Mouse (Mus musculus) B cell, adult 2 months (primary cell): Measurements from ENCODE around the gene Myo19.

Source experiments
- DNase-seq, 2 experiments: peaks; one replicate each; pipeline ENCODE4 v3.0.0; 2022

Gene Myo19

DNA sequence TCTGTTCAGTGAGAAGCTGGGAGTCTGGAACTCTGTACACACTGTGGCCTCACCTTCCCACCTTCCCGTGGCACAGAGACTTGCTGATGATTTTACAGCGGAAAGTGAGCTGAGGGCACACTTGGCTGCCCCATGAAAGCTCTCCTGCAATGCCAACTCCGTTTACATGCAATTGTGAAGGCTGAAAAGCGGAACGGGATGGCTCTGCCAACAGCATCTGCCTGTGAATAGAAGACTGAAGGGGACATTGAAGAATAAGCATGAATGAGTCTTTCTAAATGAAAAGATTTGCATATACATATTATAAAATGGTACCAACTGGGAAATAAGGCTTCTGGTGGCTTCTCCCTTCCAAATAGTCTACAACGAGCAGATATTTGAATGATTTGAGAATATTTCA is 67.3 kb downstream of the Myo19 start:
- DNase-seq: no peak

DNA sequence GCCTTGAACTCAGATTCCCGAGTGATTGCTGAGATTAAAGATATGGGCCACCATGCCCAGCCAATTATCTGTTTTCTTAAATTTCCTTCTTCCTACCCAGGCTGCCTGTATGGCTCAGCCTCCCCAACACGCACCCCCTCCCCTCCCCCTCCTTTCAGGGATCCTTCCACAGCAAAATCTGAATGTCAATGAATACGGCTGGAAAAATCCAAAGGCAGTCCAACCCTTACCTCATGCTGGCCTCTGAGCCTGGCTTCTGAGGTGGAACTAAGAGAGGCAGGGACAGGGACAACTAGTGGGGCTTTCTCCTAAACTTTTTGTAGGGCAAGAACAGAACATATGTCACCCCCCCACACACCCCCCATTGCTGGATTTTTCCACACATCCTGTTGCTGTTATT is 68.2 kb downstream of the Myo19 start:
- DNase-seq: no peak

DNA sequence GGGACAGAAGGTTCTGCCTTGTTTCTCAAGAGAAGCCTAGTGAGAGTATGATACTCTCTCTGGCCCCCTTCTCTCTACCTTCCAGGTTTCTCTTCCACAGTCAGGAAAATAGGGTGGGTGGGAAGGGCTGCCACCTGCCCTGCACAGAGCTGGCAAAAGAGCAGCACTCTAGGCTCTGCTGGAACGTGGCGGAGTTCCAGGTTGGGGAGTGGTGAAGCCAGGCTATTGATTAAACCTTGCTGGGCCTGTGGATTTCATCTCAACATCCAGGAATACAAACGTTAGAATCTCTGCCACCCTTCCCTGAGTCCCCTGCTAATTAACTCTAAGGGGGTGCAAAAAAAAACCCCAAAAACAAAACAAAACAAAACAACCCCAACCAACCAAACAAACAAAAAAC is 68.6 kb downstream of the Myo19 start:
- no peak for DNase-seq

DNA sequence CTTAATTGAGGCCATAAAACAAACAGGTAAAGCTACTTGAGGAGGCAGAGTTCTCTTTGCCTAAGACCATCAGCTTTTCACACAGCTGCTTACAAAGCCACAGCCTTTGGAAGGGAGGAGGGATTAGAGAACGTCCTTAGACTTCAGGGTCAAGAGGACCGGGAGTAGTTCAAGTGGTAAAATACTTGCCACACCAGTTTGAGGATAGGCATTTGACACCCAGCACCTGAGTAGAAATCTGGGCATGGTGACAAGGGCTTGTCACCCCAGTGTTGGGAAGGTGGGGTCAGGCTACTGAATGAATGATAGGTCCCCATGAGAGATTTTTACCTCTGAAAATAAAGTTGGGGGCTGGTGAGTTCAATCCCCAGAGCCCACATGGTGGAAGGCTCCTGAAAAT is 72.7 kb downstream of the Myo19 start:
- no peak for DNase-seq

DNA sequence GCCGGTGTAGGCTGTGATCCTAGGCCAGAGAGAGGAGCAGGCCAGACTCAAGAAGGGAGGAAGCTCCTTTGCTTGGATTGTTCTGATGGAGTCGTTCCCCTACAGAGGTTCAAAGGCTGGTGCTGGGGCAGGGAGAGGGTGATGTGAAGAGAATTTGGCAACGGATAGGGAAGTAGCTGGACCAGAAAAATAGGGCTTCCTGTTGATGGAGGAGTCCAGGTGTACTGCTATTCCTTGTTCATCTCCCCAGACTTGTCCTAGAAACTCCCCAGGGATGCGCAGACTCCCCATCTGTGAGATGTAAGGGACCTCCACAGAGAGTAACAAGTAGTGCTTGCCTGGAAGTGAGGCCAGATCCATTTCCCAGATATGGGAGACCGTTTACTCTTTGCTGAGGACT is 76.5 kb downstream of the Myo19 start:
- DNase-seq: no peak

DNA sequence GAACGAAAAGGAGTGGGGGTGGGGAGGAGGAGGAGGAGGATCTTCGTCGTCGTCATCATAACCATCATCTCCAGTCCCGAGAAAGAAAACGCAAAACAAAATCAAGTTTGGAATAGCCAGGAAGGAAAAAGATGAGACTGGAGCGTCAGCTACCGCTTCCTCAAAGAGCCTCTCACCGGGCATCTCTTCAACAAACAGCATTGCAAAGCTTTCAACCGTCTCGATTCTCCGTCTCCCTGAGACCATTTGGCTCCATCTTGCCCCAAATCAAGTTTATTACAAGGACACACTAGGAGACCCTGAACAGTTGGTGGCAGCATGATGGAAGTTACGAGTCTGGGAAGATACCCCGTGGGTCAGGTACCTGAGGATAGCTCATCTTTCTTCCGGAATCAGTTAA is 77.2 kb downstream of the Myo19 start:
- DNase-seq: no peak

DNA sequence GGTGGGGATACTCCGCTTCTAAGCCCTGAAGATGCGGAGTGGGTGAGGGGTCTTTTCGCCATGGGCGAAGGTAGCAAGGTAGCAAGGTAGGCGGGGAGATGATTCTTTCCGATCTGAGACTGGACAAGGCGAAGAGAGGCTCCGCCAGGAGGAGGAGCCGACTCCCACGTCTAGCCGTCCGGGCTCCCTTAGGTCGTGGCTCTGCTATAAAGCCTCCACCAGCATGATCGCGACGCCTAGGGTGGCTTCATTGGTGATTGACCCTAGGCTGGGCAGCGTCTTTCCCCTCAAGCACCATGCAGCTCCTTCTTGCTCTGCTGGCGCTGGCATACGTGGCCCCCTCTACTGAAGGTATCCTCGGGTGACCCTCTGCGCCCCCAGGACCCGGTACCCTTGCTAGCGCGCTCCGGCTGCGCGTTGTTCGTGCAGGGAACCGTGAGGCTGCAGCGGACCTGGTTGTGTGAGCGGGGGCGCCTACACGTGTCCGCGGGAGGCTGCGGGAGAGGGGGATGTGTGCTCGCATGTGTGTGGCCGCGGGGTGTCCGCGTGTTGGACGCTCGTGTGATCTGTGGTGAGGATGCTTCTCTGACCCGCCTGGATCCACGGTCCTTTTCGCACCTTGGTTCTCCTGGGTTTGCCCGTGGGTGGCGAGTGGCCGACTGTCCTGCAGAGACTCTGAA is 77.8 kb downstream of the Myo19 start, which contains the start of gene Car4:
Car4 (plus strand) TSS at position 196 of the 680 bp plus-strand sequence.
- no peak for DNase-seq

DNA sequence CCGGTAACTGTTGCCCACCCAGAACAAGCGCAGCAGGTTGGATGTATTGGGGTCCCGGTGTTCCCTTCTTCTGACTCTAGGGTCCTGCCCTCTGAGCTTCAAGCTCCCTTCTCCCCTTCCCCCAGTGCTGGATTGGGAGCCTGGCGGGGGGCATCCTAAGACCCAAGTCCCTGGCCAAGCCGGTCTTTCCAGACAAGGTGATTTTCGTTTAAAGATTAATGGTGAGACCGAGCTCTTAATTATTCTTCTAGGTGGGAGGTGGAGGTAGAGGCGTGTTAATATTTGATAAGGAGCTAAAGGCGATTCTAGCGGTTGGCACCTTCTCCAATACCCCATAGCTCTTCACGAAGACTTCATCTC is 78.3 kb downstream of the Myo19 start:
- no peak for DNase-seq

DNA sequence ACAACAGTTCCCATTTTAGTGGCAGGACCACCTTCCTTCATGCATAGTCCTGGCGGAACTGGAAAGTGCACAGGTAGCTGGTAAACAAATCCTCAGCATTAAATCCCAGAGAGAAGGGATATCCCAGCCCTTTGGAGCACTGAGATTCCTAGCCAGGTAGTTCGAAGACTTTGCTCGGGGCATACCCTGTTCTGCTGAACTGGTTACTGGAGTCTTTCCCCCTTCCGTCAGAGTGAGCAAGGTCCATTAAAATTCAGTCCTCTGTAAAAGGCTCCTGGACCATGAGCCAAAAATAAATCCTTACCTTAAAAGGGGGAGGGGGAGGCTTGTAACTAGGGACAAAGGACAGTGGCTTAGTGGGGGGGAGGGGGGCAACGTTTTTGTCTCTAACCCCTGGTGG is 79.2 kb downstream of the Myo19 start:
- no peak for DNase-seq

DNA sequence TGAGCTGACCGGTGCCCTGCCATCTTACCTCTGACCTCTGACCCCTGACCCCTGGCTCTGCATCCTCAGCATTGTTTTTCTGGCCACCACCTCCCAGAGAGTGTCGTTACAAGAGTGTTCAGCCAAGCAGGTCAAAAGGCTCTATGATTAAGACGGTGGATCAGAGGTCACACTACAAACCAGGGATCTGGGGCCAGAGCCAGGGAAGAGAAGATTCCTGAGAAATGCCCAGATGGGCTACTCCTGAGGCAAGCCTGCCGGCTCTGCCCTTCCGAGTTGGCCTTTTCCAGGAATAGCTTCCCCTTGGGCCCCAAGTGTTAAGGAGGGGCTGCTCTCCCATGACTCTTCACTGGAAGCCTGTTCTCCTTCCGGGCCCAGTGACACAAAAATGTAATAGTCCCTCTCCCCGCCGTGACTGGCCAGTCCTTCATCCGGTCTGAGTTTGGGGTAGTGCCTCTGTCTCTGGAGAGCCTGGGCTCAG is 79.8 kb downstream of the Myo19 start:
- DNase-seq: no peak

DNA sequence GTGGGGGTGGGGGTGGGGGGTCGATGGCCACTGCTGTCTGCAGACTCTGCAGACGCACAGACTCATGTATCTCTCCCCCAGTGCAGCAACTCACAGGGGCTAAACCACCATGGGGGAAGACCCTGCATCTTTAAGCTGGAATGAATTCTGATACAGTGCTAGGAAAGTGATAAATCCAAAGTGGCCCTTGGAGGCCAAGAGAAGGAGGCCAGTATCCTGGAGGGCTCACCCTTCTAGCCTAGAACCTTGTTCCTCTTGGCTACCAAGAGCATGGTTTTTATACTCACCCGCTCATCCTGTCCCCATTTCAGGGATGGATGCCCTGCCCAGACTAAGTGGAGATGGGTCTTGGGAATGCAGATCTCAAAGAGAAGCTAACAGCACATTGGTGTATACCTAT is 80.3 kb downstream of the Myo19 start:
- DNase-seq: no peak

DNA sequence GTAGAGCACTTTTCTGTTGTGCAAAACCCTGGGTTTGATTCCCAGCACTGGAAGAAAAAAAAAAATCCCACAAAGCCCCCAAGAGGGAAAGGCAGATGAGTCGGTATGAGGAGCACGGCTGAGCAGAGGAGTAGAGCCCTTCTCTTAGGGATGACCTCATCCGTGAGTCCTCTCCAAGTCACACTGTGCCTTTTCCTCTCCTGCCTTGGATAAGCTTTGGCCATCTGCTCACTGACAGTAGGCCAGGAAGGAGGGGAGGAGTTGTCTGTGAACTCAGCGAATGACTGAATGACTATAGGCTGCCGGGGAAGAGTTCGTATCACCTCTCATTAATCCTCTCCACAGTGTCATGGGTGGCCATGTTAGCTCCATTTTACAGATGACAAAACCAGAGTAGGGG is 80.8 kb downstream of the Myo19 start:
- no peak for DNase-seq
